Comparison of ENCODE assay signal across 11 mouse cellular contexts in genomic region chr7:123134876-123135275, GRCm38 (mm10). TPM values are rescaled to one million over a fixed set of nuclear protein-coding genes. Genes with fewer than 3 reads are reported as not detected.
DNase-seq lines count a peak whose midpoint lies in the region; ATAC-seq lines count a peak whose summit lies in the region.
"Had no signal": no experiment of that assay in that cellular context is flagged by ENCODE, and none has a peak within 500 bp of the region (broad histone marks: within the 10 kb centered on the region; RNA-seq: fewer than 3 reads in every experiment).

No protein-coding gene starts in this region.

- H3K4me2 ChIP-seq in kidney, embryonic 15.5 days = no peak overlapping the region
- H3K4me2 ChIP-seq: hindbrain, embryonic 12.5 days; midbrain, embryonic 12.5 days had no signal

- 18% methylated on average over 2 of the region's 2 CpGs for WGBS in kidney, embryonic 15.5 days
- 77% methylated on average over 2 of the region's 2 CpGs for WGBS in midbrain, embryonic 10.5 days

- ATAC-seq in kidney, embryonic 15.5 days (replicated peaks; ENCODE audit: low FRiP score) = no peak; the same call in 1 of the 2 replicates
- 0 out of 2 replicates have a peak, but pooled peaks have one; percentile 22 for ATAC-seq in common myeloid progenitor, adult 5-6 weeks (replicated peaks; ENCODE audit: low read depth, poor library complexity, severe bottlenecking)
- ATAC-seq in megakaryocyte progenitor cell, adult 5-6 weeks (replicated peaks; ENCODE audit: poor library complexity) = 0 out of 2 replicates have a peak, but pooled peaks have one; percentile 11

- H3K9ac ChIP-seq in kidney, embryonic 15.5 days = no peak overlapping the region
- H3K9ac ChIP-seq: hindbrain, embryonic 12.5 days; midbrain, embryonic 12.5 days had no signal

- 0 out of 2 replicates have a peak, but pooled peaks cover 4% of the 10 kb centered on the region for H3K9me3 ChIP-seq in kidney, embryonic 15.5 days (replicated peaks)
- no peaks in the 10 kb centered on the region for H3K9me3 ChIP-seq in midbrain, embryonic 10.5 days (replicated peaks)
- H3K9me3 ChIP-seq: heart, embryonic 10.5 days; hindbrain, embryonic 12.5 days; midbrain, embryonic 12.5 days had no signal

- no peaks in the 10 kb centered on the region for H3K27me3 ChIP-seq in kidney, embryonic 15.5 days
- no peaks in the 10 kb centered on the region for H3K27me3 ChIP-seq in midbrain, embryonic 10.5 days (ENCODE audit: low read depth, poor library complexity, severe bottlenecking)
- H3K27me3 ChIP-seq: hindbrain, embryonic 12.5 days; midbrain, embryonic 12.5 days had no signal

- H3K4me1 ChIP-seq in kidney, embryonic 15.5 days = peaks cover 60% of the 10 kb centered on the region
- peaks cover 12% of the 10 kb centered on the region for H3K4me1 ChIP-seq in midbrain, embryonic 10.5 days

- peaks cover 54% of the 10 kb centered on the region for H3K36me3 ChIP-seq in kidney, embryonic 15.5 days
- peaks cover 65% of the 10 kb centered on the region for H3K36me3 ChIP-seq in midbrain, embryonic 10.5 days

- DNase-seq in kidney, adult 9 months = no peak
- DNase-seq in Muller cell, postnatal 12 days (ENCODE audit: inconsistent ontology term) = peak; percentile 83
- DNase-seq in midbrain, embryonic 10.5 days (ENCODE audit: low spot score) = no peak
- DNase-seq in layer of hippocampus, postnatal 25 days (ENCODE audit: extremely low spot score in 1 of 2, low spot score in 1 of 2) = no peak
- DNase-seq: cerebellum, adult 2 months had no signal

- no peak overlapping the region for H3K4me3 ChIP-seq in kidney, embryonic 15.5 days (replicated peaks)
- H3K4me3 ChIP-seq in midbrain, embryonic 10.5 days = no peak overlapping the region
- H3K4me3 ChIP-seq: heart, embryonic 10.5 days; hindbrain, embryonic 12.5 days; midbrain, embryonic 12.5 days had no signal

- peak overlapping the region; percentile 56 for H3K27ac ChIP-seq in kidney, embryonic 15.5 days
- H3K27ac ChIP-seq in midbrain, embryonic 10.5 days (replicated peaks) = no peak overlapping the region
- H3K27ac ChIP-seq: heart, embryonic 10.5 days; hindbrain, embryonic 12.5 days; midbrain, embryonic 12.5 days had no signal

RNA-seq across cellular contexts. Expression of gene Tnrc6a, which starts 11.2 kb away (rescaled TPM):
- polyA plus RNA-seq in kidney, embryonic 15.5 days (2015; fragmentation: Nextera tagmentation; extraction: Ambion mirVana) = 52.3 and 57.0 TPM in 2 replicates
- total RNA-seq in common myeloid progenitor, adult 5-6 weeks (2017) = 29.6 and 62.6 TPM in 2 replicates
- 20.9 and 29.3 TPM in 2 replicates for total RNA-seq in megakaryocyte progenitor cell, adult 5-6 weeks (2015)
- total RNA-seq in megakaryocyte progenitor cell, adult 5-6 weeks (2017) = 20.2 and 51.3 TPM in 2 replicates
- 57.2 and 58.2 TPM in 2 replicates for polyA plus RNA-seq in midbrain, embryonic 10.5 days (2016; fragmentation: Nextera tagmentation; extraction: Ambion mirVana)
- 10 to 100 TPM; 37.6 to 48.7 TPM for total RNA-seq in layer of hippocampus, postnatal 25 days (2021)
